Mouse (Mus musculus) mouse trophoblast stem cell (cell line): Measurements from ENCODE around the gene Cenpa.
"Not testable (repeated sequence)": the region's sequence is repeated elsewhere in the genome, so short reads cannot be mapped to it uniquely, and the experiment has no call there.

Experiments
- in situ Hi-C, 2 experiments: fragments of 300-500 bp; cut with MseI, MboI; formaldehyde crosslinking; loops; 2 replicates in 1 of 2; 3 replicates in 1 of 2; pipeline ENCODE4 v1.15.1; 2025

Gene Cenpa

GRCm38 (mm10) chr5:30678722-30679296 lies 12.2 kb downstream of the Cenpa start:
- in situ Hi-C loops, result no loop called here

GRCm38 (mm10) chr5:30679593-30679992 lies 13.0 kb downstream of the Cenpa start:
- in situ Hi-C loops, result no loop called here

DNA sequence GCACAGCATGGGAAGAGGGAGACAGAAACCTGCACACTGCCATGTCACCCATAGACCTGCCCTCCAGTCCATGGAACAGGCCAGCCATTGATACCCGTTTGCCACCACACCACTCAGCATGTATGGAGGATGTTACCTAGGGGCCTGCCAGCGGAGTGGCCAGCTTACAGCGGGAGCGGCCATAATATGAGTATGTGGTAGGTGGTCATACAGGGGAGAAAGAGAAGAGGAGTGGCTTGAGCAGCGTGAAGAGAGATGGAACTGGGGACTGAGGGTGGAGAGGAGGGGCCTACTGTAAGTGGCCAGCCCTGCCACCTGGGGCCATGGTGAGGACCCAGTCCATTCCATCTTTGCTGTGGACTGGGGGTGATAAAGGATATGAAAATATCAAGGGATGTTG lies 15.4 kb downstream of the Cenpa start:
- in situ Hi-C loops, result no loop called here

- in situ Hi-C loops, result no loop called here
These were observed 16.5 kb downstream of the Cenpa start for GRCm38 (mm10) chr5:30682967-30683600.

GRCm38 (mm10) chr5:30683993-30684392 lies 17.4 kb downstream of the Cenpa start:
- in situ Hi-C loops, result no loop called here

- in situ Hi-C loops, result no loop called here
These were observed 20.2 kb downstream of the Cenpa start for GRCm38 (mm10) chr5:30686781-30687180.

DNA sequence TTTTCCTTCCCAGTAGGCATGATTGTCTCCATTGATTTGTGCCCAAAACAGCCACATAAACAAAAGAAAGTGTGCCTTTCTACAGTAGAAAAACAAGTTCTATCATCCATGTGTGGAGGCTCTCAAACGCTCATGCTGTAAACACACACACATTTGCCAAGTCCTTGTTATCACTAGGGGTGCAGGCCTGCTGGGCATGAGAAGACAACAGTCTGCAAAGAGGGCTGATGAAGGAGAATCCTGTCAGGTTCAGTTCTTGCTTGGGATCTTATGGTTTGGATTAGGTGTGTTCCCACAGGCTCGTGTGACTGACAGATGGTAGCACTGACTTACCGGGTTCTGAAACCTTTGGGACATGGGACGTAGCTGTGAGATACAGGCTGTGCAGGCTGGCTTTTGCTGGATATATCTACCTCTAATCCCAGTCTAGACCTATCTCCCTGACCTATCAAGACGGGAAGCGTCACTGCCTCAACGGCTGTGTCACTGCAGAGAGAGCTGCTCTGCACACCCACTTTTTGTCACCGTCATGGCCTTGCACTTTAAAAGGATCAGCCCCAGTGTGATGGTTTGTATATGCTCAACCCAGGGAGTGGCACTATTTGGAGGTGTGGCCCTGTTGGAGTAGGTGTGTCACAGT lies 33.9 kb downstream of the Cenpa start:
- in situ Hi-C loops, result no loop called here

DNA sequence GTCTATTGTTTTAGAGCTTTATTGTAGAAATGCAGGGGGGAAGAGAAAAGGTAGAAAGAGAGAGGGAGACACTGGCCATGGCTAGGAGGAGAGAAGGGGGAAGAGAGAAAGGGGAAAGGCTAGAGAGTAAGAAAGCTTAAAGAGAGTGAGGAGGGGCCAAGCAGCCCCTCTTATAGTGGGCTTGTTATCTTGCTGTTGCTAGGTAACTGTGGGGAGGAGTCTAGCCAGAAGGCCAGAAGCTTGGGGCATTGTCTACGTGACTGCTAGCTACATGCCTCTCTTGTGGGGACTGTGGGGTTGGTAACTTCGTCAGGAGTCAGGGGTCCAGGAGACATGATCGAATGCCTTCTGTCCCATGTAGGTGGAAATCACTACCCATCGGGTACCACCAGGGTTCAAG lies 34.8 kb downstream of the Cenpa start:
- in situ Hi-C loops, result not testable (repeated sequence)

GRCm38 (mm10) chr5:30701866-30702265 lies 35.3 kb downstream of the Cenpa start:
- in situ Hi-C loops, result no loop called here

DNA sequence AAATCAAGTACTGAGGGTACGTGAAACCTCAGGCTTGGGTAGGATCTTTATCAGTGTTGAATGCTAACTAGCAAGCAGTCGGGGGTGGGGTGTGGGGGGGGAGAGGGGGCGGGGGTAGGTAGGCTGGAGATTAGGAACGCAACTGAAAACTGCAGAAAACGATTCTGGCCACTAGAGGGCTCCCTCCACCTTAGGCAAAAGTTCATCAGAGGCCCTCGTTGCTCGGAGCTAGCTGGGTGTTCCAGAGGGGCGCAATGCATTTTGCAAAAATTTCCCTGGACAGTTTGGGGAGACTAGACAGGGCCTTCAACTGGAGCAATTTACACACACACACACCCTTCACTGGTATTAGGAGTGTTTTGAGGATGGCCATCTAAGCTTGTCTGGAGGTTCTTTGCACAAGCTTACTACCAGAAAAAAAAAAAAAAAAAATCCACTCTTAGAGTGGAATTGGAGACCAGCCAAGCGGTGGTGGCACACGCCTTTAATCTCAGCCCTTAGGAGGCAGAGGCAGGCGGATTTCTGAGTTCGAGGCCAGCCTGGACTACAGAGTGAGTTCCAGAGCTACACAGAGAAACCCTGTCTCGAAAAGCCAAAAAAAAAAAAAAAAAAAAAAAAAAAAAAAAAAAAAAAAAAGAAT lies 43.3 kb downstream of the Cenpa start:
- in situ Hi-C loops, result loop anchor here (5.0 kb wide), 1 partner anchor 62 kb away; no protein-coding TSS in a partner anchor

DNA sequence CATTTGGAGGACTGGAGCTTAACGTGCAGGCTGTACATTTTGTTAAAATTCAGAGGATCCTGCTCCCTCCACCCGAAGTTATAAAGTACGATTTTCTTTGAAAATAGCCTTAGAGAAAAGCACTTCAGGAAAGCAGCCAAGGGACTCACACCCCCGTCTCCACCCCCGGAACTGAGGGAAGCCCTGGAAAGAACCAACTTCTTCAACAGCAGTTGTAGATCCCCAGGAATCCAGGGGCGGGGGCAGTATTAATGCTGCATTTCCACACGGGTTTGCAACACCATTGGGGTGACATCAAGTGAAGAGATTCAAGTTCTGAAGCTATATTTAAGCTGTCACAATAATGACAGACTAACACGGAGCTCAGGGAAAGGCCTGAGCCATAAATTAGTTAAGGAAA lies 43.9 kb downstream of the Cenpa start:
- in situ Hi-C loops, result loop anchor here (5.0 kb wide), 1 partner anchor 62 kb away; no protein-coding TSS in a partner anchor

GRCm38 (mm10) chr5:30711147-30712001 lies 44.8 kb downstream of the Cenpa start, which contains the start of gene Dpysl5:
Dpysl5 (plus strand) TSS chr5:30711564.
- in situ Hi-C loops, result loop anchor here (5.0 kb wide), 1 partner anchor 61 kb away; no protein-coding TSS in a partner anchor

GRCm38 (mm10) chr5:30712002-30712390 lies 45.4 kb downstream of the Cenpa start:
- in situ Hi-C loops, result loop anchor here (5.0 kb wide), 1 partner anchor 60 kb away; no protein-coding TSS in a partner anchor

DNA sequence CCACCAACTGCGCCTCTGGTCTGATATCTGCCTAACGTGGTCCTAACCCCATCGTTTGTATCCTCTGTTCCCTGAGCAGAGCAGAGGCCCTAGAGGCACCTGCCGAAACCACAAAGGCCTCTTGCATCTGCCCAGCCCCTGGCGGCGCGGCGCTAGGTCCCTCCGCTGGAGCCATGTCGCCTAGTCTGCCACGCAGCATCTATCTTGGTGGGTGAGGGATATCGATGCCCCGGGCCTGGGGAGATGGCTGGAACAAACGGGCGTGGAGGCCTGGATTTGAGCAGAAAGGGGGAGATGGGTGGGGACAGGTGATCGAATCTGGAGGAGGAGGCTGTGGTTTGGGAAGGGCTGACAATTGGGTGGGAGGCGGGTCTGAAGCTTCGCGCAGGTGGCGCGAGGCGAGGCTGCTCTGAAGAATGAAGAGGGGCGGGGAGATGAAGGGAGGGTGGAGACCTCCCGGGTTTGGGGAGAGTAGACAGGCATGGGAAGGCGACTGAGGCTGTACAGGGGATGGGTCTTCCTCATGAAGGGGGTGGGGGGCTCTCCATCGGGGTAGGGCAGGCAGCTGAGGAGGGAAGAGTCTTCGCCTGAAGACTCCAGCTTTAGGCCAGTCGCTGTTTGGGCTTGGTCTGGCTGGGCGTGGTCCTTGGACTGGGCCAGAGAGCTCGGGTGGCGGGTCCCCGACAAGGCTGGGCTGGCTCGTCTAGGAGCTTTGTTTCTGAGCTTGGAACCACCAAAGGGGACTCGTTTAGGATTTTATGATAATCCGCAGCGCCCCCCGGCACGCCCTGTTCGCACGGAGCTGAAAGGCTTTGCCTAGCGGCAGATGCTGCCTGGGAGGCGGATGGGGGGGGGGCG lies 46.1 kb downstream of the Cenpa start:
- in situ Hi-C loops, result loop anchor here (5.0 kb wide), 1 partner anchor 60 kb away; no protein-coding TSS in a partner anchor

- in situ Hi-C loops, result loop anchor here (5.0 kb wide), 1 partner anchor 59 kb away; no protein-coding TSS in a partner anchor
These were observed 46.7 kb downstream of the Cenpa start for GRCm38 (mm10) chr5:30713299-30713675.

GRCm38 (mm10) chr5:30713691-30714090 lies 47.1 kb downstream of the Cenpa start:
- in situ Hi-C loops, result loop anchor here (5.0 kb wide), 1 partner anchor 59 kb away; no protein-coding TSS in a partner anchor

GRCm38 (mm10) chr5:30716311-30716710 lies 49.7 kb downstream of the Cenpa start:
- in situ Hi-C loops, result no loop called here

DNA sequence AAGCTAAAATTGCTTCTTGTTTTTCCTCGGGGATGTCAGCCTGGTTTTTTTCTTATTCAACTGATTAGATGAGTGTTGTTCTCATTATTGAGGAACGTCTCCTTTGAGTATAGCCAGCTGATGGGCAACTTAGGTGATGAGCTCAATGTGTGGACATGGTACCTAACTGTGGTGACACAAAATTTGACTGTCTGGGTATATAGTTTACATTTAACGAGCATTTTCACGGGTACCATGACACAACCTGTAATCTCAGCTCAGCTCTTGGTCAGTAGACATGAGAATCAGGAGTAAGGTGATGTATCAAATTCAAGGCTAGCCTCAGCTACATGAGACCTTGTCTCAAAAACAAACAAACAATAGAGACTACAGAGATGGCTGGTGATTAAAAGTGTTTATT lies 50.9 kb downstream of the Cenpa start:
- in situ Hi-C loops, result no loop called here

DNA sequence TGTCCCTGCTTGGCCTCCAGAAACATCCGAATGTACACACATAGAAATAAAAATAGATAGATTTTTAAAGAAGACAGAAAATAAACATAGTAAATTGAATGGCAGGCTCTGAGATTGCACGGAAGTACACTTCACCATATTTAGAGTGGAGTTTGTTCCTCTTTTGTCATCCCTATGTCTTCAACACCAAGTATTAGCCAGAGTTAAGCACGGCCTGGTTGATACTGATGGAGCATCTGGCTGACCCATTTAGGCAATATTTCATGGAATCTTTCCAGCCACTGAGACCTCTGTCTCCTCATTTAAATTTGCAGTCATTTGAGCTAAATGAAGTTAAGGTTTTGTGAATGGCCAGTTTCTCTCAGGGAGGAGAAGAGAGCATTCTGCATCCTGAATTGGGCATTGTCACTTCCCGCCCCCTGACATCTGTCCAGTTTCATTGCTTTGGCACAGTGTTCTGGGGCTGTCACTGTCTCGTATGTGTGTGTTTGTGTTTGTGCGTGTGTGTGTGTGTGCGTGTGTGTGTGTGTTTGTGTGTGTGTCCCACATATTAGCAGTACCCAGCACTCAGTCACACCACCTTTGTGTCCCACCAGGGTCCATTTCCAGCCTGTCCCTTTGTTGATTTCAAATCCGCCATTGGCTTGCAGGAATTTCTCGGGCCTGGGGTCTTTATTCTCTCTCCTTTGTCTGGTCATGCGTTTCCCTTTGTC lies 51.6 kb downstream of the Cenpa start:
- in situ Hi-C loops, result no loop called here

DNA sequence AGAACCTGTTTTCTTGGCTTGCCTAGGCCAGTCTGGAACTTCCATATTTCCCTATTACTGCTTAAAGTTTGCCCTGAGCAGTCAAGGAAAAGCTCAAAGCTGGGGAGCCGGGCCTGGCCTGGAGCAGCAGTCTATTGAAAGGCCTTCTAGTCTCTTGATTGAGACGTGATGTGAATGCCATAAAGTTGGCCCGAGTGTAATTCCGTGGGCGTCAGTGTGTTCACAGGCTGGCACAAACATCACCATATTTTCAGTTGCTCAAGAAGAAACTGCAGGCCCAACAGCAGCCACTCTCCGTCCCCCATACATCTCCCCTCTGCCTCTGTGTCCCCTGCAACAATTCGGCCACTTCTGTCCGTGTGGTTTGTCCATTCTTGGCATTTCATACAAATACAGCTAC lies 55.4 kb downstream of the Cenpa start:
- in situ Hi-C loops, result no loop called here
